8 mouse cellular contexts compared by ENCODE assay signal in genomic region chr6:85936508-85937465, GRCm38 (mm10). TPM values are rescaled to one million over a fixed set of nuclear protein-coding genes. Genes with fewer than 3 reads are reported as not detected.
DNase-seq lines count a peak whose midpoint lies in the region; ATAC-seq and TF ChIP-seq lines count a peak whose summit lies in the region.
"Not testable (repeated sequence)": the region's sequence is repeated elsewhere in the genome, so short reads cannot be mapped to it uniquely, and the experiment has no call there.

No protein-coding gene starts in this region.

- not testable (repeated sequence) for H3K9me3 ChIP-seq in heart, embryonic 10.5 days; kidney, embryonic 15.5 days (replicated peaks); limb, embryonic 15.5 days; midbrain, postnatal 0 days (ENCODE audit: low read length)

- DNase-seq in brain, adult 2 months (ENCODE audit: low read depth, low spot score): peak; percentile 92
- peak; percentile 90 for DNase-seq in heart, embryonic 10.5 days (ENCODE audit: low spot score)
- DNase-seq in midbrain, postnatal 0 days (ENCODE audit: low spot score): peak; percentile 79
- DNase-seq in spleen, postnatal 14 days (ENCODE audit: low spot score in 2 of 2): peak; percentile 77 to 80

- peak; percentile 59 for TF ChIP-seq POLR2A in embryonic fibroblast, embryonic 13.5 days (IDR thresholded peaks at IDR 0.05; ENCODE audit: low read depth, low read length)

- TF ChIP-seq CTCF in C2C12 (IDR thresholded peaks at IDR 0.05; ENCODE audit: control insufficient read depth, insufficient read depth, insufficient read length): peak; percentile 46
- peak; percentile 24; the same call in 1 of the 2 replicates for TF ChIP-seq CTCF in embryonic fibroblast, embryonic 13.5 days (IDR thresholded peaks at IDR 0.05; ENCODE audit: borderline replicate concordance, insufficient read depth, low read length)
- TF ChIP-seq CTCF in midbrain, postnatal 0 days (IDR thresholded peaks at IDR 0.05): peak; percentile 65

- not testable (repeated sequence) for H3K79me3 ChIP-seq in C2C12 (ENCODE audit: low read depth)

- not testable (repeated sequence) for H3K36me3 ChIP-seq in C2C12 (ENCODE audit: control insufficient read depth, insufficient read depth); heart, embryonic 10.5 days; midbrain, postnatal 0 days (ENCODE audit: insufficient read depth, low read length)
- peaks cover 16% of the 10 kb centered on the region for H3K36me3 ChIP-seq in kidney, embryonic 15.5 days
- peaks cover 12% of the 10 kb centered on the region; the same call in 1 of the 2 replicates for H3K36me3 ChIP-seq in limb, embryonic 15.5 days

- peak; percentile 96 for ATAC-seq in kidney, embryonic 15.5 days (replicated peaks; ENCODE audit: low FRiP score)
- ATAC-seq in limb, embryonic 15.5 days (ENCODE audit: insufficient number of reproducible peaks, low FRiP score, low TSS enrichment, low read depth): peak; percentile 89
- peak; percentile 93 for ATAC-seq in midbrain, postnatal 0 days (ENCODE audit: low FRiP score)

- peak overlapping the region; percentile 62 for H3K9ac ChIP-seq in kidney, embryonic 15.5 days
- peak overlapping the region; percentile 31 for H3K9ac ChIP-seq in limb, embryonic 15.5 days
- H3K9ac ChIP-seq in midbrain, postnatal 0 days (replicated peaks; ENCODE audit: low read length, poor library complexity, severe bottlenecking): peak overlapping the region; percentile 42

- WGBS in heart, embryonic 10.5 days: 1% methylated on average over 50 of the region's 50 CpGs
- 1% methylated on average over 45 of the region's 50 CpGs for WGBS in kidney, embryonic 15.5 days
- 1% methylated on average over 50 of the region's 50 CpGs for WGBS in limb, embryonic 15.5 days
- under 1% methylated on average over 49 of the region's 50 CpGs for WGBS in midbrain, postnatal 0 days

- H3K4me1 ChIP-seq in embryonic fibroblast, embryonic 13.5 days (ENCODE audit: control insufficient read depth, insufficient read depth, low read length); heart, embryonic 10.5 days; limb, embryonic 15.5 days; midbrain, postnatal 0 days (ENCODE audit: insufficient read depth, low read length): not testable (repeated sequence)
- H3K4me1 ChIP-seq in kidney, embryonic 15.5 days: peaks cover 10% of the 10 kb centered on the region

- H3K79me2 ChIP-seq in C2C12 (ENCODE audit: control insufficient read depth, insufficient read depth): not testable (repeated sequence)

- H3K27me3 ChIP-seq in C2C12 (ENCODE audit: control insufficient read depth, insufficient read depth, insufficient read length); heart, embryonic 10.5 days (ENCODE audit: insufficient read depth, poor library complexity, severe bottlenecking); kidney, embryonic 15.5 days; limb, embryonic 15.5 days; midbrain, postnatal 0 days (ENCODE audit: insufficient read depth, low read length): not testable (repeated sequence)

- peak overlapping the region; percentile 29 for H3K4me3 ChIP-seq in C2C12 (ENCODE audit: insufficient read depth, poor library complexity, severe bottlenecking)
- H3K4me3 ChIP-seq in embryonic fibroblast, embryonic 13.5 days (ENCODE audit: insufficient read depth, low read length): peak overlapping the region; percentile 31
- peak overlapping the region; percentile 61 for H3K4me3 ChIP-seq in heart, embryonic 10.5 days
- peak overlapping the region; percentile 54 for H3K4me3 ChIP-seq in kidney, embryonic 15.5 days (replicated peaks)
- H3K4me3 ChIP-seq in limb, embryonic 15.5 days: peak overlapping the region; percentile 51
- peak overlapping the region; percentile 43 for H3K4me3 ChIP-seq in midbrain, postnatal 0 days (ENCODE audit: low read depth, low read length)

- peak overlapping the region; percentile 24 for H3K27ac ChIP-seq in embryonic fibroblast, embryonic 13.5 days (ENCODE audit: insufficient read depth, low read length)
- H3K27ac ChIP-seq in heart, embryonic 10.5 days: peak overlapping the region; percentile 87
- peak overlapping the region; percentile 87 for H3K27ac ChIP-seq in kidney, embryonic 15.5 days
- peak overlapping the region; percentile 73 for H3K27ac ChIP-seq in limb, embryonic 15.5 days
- 0 out of 2 replicates have a peak overlapping the region, but pooled peaks have one; percentile 12 for H3K27ac ChIP-seq in midbrain, postnatal 0 days (ENCODE audit: low read depth, low read length)

- peak overlapping the region; percentile 40 for H3ac ChIP-seq in C2C12 (ENCODE audit: control insufficient read depth, insufficient read length, low read depth)

- peak overlapping the region; percentile 73 for H3K4me2 ChIP-seq in kidney, embryonic 15.5 days
- H3K4me2 ChIP-seq in limb, embryonic 15.5 days: peak overlapping the region; percentile 59
- peak overlapping the region; percentile 59 for H3K4me2 ChIP-seq in midbrain, postnatal 0 days (ENCODE audit: low read depth, low read length, poor library complexity, severe bottlenecking)

RNA-seq across cellular contexts. Expression of gene Nat8f1, which starts 21.3 kb away (rescaled TPM):
- 1.8 TPM for polyA plus RNA-seq in C2C12 (2012; fragmentation: generic; extraction: Trizol)
- 1.5 TPM in 2 replicates for polyA plus RNA-seq in embryonic fibroblast, embryonic 13.5 days (2011; ENCODE audit: insufficient read length, low read depth, missing spikeins)
- 4.3 and 5.8 TPM in 2 replicates for polyA plus RNA-seq in heart, embryonic 10.5 days (2016; fragmentation: Nextera tagmentation; extraction: Ambion mirVana)
- 46.6 and 52.7 TPM in 2 replicates for polyA plus RNA-seq in kidney, embryonic 15.5 days (2015; fragmentation: Nextera tagmentation; extraction: Ambion mirVana)
- 4.2 and 4.7 TPM in 2 replicates for polyA plus RNA-seq in limb, embryonic 15.5 days (2015; fragmentation: Nextera tagmentation; extraction: Ambion mirVana)
- total RNA-seq in midbrain, postnatal 0 days (2014; rRNA removed): 9.3 and 11.2 TPM in 2 replicates
- 19.8 and 19.9 TPM in 2 replicates for polyA plus RNA-seq in midbrain, postnatal 0 days (2015; fragmentation: Nextera tagmentation; extraction: Ambion mirVana)

RNA-seq across cellular contexts. Expression of gene Dusp11, which starts 24.7 kb away (rescaled TPM):
- polyA plus RNA-seq in C2C12 (2012; fragmentation: generic; extraction: Trizol): 14.5 TPM
- 110 and 114 TPM in 2 replicates for polyA plus RNA-seq in embryonic fibroblast, embryonic 13.5 days (2011; ENCODE audit: insufficient read length, low read depth, missing spikeins)
- 38.0 and 39.9 TPM in 2 replicates for polyA plus RNA-seq in heart, embryonic 10.5 days (2016; fragmentation: Nextera tagmentation; extraction: Ambion mirVana)
- 44.1 and 45.0 TPM in 2 replicates for polyA plus RNA-seq in kidney, embryonic 15.5 days (2015; fragmentation: Nextera tagmentation; extraction: Ambion mirVana)
- polyA plus RNA-seq in limb, embryonic 15.5 days (2015; fragmentation: Nextera tagmentation; extraction: Ambion mirVana): 44.2 and 51.4 TPM in 2 replicates
- 82.8 and 90.2 TPM in 2 replicates for total RNA-seq in midbrain, postnatal 0 days (2014; rRNA removed)
- 26.0 and 36.0 TPM in 2 replicates for polyA plus RNA-seq in midbrain, postnatal 0 days (2015; fragmentation: Nextera tagmentation; extraction: Ambion mirVana)

RNA-seq across cellular contexts. Expression of gene Tprkb, which starts 25.1 kb away (rescaled TPM):
- polyA plus RNA-seq in C2C12 (2012; fragmentation: generic; extraction: Trizol): 25.6 TPM
- polyA plus RNA-seq in embryonic fibroblast, embryonic 13.5 days (2011; ENCODE audit: insufficient read length, low read depth, missing spikeins): 24.7 and 33.1 TPM in 2 replicates
- 24.5 and 28.8 TPM in 2 replicates for polyA plus RNA-seq in heart, embryonic 10.5 days (2016; fragmentation: Nextera tagmentation; extraction: Ambion mirVana)
- polyA plus RNA-seq in kidney, embryonic 15.5 days (2015; fragmentation: Nextera tagmentation; extraction: Ambion mirVana): 41.0 and 41.6 TPM in 2 replicates
- 31.8 and 34.8 TPM in 2 replicates for polyA plus RNA-seq in limb, embryonic 15.5 days (2015; fragmentation: Nextera tagmentation; extraction: Ambion mirVana)
- total RNA-seq in midbrain, postnatal 0 days (2014; rRNA removed): 43.7 and 44.3 TPM in 2 replicates
- polyA plus RNA-seq in midbrain, postnatal 0 days (2015; fragmentation: Nextera tagmentation; extraction: Ambion mirVana): 51.7 and 61.5 TPM in 2 replicates

RNA-seq across cellular contexts. Expression of gene Nat8f4, which starts 32.1 kb away (rescaled TPM):
- polyA plus RNA-seq in C2C12 (2012; fragmentation: generic; extraction: Trizol): 0.04 TPM
- 0.17 and 0.56 TPM in 2 replicates for polyA plus RNA-seq in embryonic fibroblast, embryonic 13.5 days (2011; ENCODE audit: insufficient read length, low read depth, missing spikeins)
- polyA plus RNA-seq in heart, embryonic 10.5 days (2016; fragmentation: Nextera tagmentation; extraction: Ambion mirVana): 1.5 and 2.5 TPM in 2 replicates
- 5.9 and 6.3 TPM in 2 replicates for polyA plus RNA-seq in kidney, embryonic 15.5 days (2015; fragmentation: Nextera tagmentation; extraction: Ambion mirVana)
- polyA plus RNA-seq in limb, embryonic 15.5 days (2015; fragmentation: Nextera tagmentation; extraction: Ambion mirVana): 1.5 and 1.8 TPM in 2 replicates
- 4.9 and 6.2 TPM in 2 replicates for total RNA-seq in midbrain, postnatal 0 days (2014; rRNA removed)
- polyA plus RNA-seq in midbrain, postnatal 0 days (2015; fragmentation: Nextera tagmentation; extraction: Ambion mirVana): 5.6 and 6.4 TPM in 2 replicates

Comparison
In these comparisons a context has a peak if more than half of its experiments do, and no peak if none do; other contexts are left out.
1. Peak in every context shown above with its lines: DNase-seq, ATAC-seq, H3K4me3 ChIP-seq and H3K27ac ChIP-seq.
2. H3K27ac ChIP-seq: peak in every context shown above with its lines; median percentile 87 in heart, embryonic 10.5 days; 87 in kidney, embryonic 15.5 days; 73 in limb, embryonic 15.5 days; 24 in embryonic fibroblast, embryonic 13.5 days; 12 in midbrain, postnatal 0 days.